Mouse (Mus musculus): Measurements from ENCODE around the gene 4930590J08Rik. TPM values are rescaled to one million over a fixed set of nuclear protein-coding genes. Genes with fewer than 3 reads are reported as not detected.
A peak's percentile ranks its signal among the peaks of the same experiment; 100 is the strongest.

Gene 4930590J08Rik
- polyA plus RNA-seq, 1 experiment from 2014 or later, result 0.29 TPM

GRCm38 (mm10) chr6:91966006-91966405 is 63.4 kb downstream of the 4930590J08Rik start:
- ATAC-seq (ENCODE audit: borderline replicate concordance, extremely low read depth, low FRiP score, low TSS enrichment), result no peak
- no peak overlapping the region for H3K4me2 ChIP-seq
- no peaks in the 10 kb centered on the region for H3K9me3 ChIP-seq
- no peak overlapping the region for H3K9ac ChIP-seq
- H3K27ac ChIP-seq, result no peak overlapping the region
- H3K4me3 ChIP-seq, result no peak overlapping the region
- H3K36me3 ChIP-seq, result no peaks in the 10 kb centered on the region
- WGBS, result 48% methylated on average over 6 of the region's 6 CpGs
- peaks cover 10% of the 10 kb centered on the region for H3K4me1 ChIP-seq
- H3K27me3 ChIP-seq, result no peaks in the 10 kb centered on the region

- 30% methylated on average over 9 of the region's 9 CpGs for WGBS
- H3K27me3 ChIP-seq, result 0 out of 2 replicates have a peak, but pooled peaks cover 5% of the 10 kb centered on the region
- H3K4me3 ChIP-seq, result no peak overlapping the region
- no peak overlapping the region for H3K9ac ChIP-seq
- H3K9me3 ChIP-seq, result no peaks in the 10 kb centered on the region
- ATAC-seq (ENCODE audit: borderline replicate concordance, extremely low read depth, low FRiP score, low TSS enrichment), result peak; percentile 84
- H3K27ac ChIP-seq, result peak overlapping the region; percentile 67
- H3K4me1 ChIP-seq, result peaks cover 16% of the 10 kb centered on the region; the same call in 1 of the 2 replicates
- H3K36me3 ChIP-seq, result no peaks in the 10 kb centered on the region
- H3K4me2 ChIP-seq, result no peak overlapping the region
These were observed 69.6 kb downstream of the 4930590J08Rik start for GRCm38 (mm10) chr6:91972201-91972646.

- Histone ChIP-seq H3K4me2 (no peak overlapping the region), H3K27ac (0 out of 2 replicates have a peak overlapping the region, but pooled peaks have one; percentile 29), H3K4me3 (no peak overlapping the region), H3K4me1 (peaks cover 18% of the 10 kb centered on the region), H3K9ac (no peak overlapping the region), H3K9me3 (no peaks in the 10 kb centered on the region), H3K27me3 (peaks cover 13% of the 10 kb centered on the region), H3K36me3 (no peaks in the 10 kb centered on the region)
- no peak for ATAC-seq (ENCODE audit: borderline replicate concordance, extremely low read depth, low FRiP score, low TSS enrichment)
- 57% methylated on average over 6 of the region's 6 CpGs for WGBS
These were observed 71.4 kb downstream of the 4930590J08Rik start for GRCm38 (mm10) chr6:91973972-91974371.

- Histone ChIP-seq H3K36me3 (no peaks in the 10 kb centered on the region), H3K4me2 (peak within 1 kb of the TSS; percentile 97), H3K9me3 (no peaks in the 10 kb centered on the region), H3K27me3 (peaks cover 33% of the 10 kb centered on the region), H3K4me1 (peaks cover 9% of the 10 kb centered on the region; the same call in 1 of the 2 replicates), H3K9ac (peak within 1 kb of the TSS; percentile 59), H3K4me3 (peak within 1 kb of the TSS; percentile 62), H3K27ac (peak within 1 kb of the TSS; percentile 54)
- under 1% methylated on average over 44 of the region's 62 CpGs for WGBS
- ATAC-seq (ENCODE audit: borderline replicate concordance, extremely low read depth, low FRiP score, low TSS enrichment), result peak; percentile 82
These were observed 76.0 kb downstream of the 4930590J08Rik start, which contains the start of gene Fgd5 for GRCm38 (mm10) chr6:91978371-91979300. Gene Fgd5 (plus strand): TSS chr6:91978878.

GRCm38 (mm10) chr6:91979301-91979996 is 76.8 kb downstream of the 4930590J08Rik start:
- peak overlapping the region; percentile 59 for H3K9ac ChIP-seq
- H3K27me3 ChIP-seq, result peaks cover 33% of the 10 kb centered on the region
- 9% methylated on average over 23 of the region's 23 CpGs for WGBS
- H3K27ac ChIP-seq, result peak overlapping the region; percentile 54; the same call in 1 of the 2 replicates
- peaks cover 6% of the 10 kb centered on the region; the same call in 1 of the 2 replicates for H3K4me1 ChIP-seq
- peak overlapping the region; percentile 97 for H3K4me2 ChIP-seq
- no peaks in the 10 kb centered on the region for H3K9me3 ChIP-seq
- ATAC-seq (ENCODE audit: borderline replicate concordance, extremely low read depth, low FRiP score, low TSS enrichment), result no peak
- no peaks in the 10 kb centered on the region for H3K36me3 ChIP-seq
- H3K4me3 ChIP-seq, result peak overlapping the region; percentile 62

GRCm38 (mm10) chr6:91980011-91980410 is 77.4 kb downstream of the 4930590J08Rik start:
- H3K27ac ChIP-seq, result no peak overlapping the region
- no peak for ATAC-seq (ENCODE audit: borderline replicate concordance, extremely low read depth, low FRiP score, low TSS enrichment)
- no peaks in the 10 kb centered on the region for H3K9me3 ChIP-seq
- H3K4me2 ChIP-seq, result peak overlapping the region; percentile 97
- H3K4me3 ChIP-seq, result peak overlapping the region; percentile 62
- WGBS, result 54% methylated on average over 3 of the region's 3 CpGs
- H3K27me3 ChIP-seq, result peaks cover 33% of the 10 kb centered on the region
- H3K4me1 ChIP-seq, result peaks cover 6% of the 10 kb centered on the region; the same call in 1 of the 2 replicates
- peak overlapping the region; percentile 6; the same call in 1 of the 2 replicates for H3K9ac ChIP-seq
- no peaks in the 10 kb centered on the region for H3K36me3 ChIP-seq

GRCm38 (mm10) chr6:91990101-91990500 is 87.5 kb downstream of the 4930590J08Rik start:
- WGBS, result 79% methylated on average over 8 of the region's 8 CpGs
- no peak overlapping the region for H3K4me3 ChIP-seq
- no peaks in the 10 kb centered on the region for H3K9me3 ChIP-seq
- H3K9ac ChIP-seq, result no peak overlapping the region
- H3K27me3 ChIP-seq, result no peaks in the 10 kb centered on the region
- H3K27ac ChIP-seq, result no peak overlapping the region
- no peaks in the 10 kb centered on the region for H3K4me1 ChIP-seq
- H3K36me3 ChIP-seq, result no peaks in the 10 kb centered on the region
- no peak for ATAC-seq (ENCODE audit: borderline replicate concordance, extremely low read depth, low FRiP score, low TSS enrichment)
- no peak overlapping the region for H3K4me2 ChIP-seq

- H3K4me2 ChIP-seq, result no peak overlapping the region
- no peak overlapping the region for H3K9ac ChIP-seq
- H3K36me3 ChIP-seq, result no peaks in the 10 kb centered on the region
- H3K4me3 ChIP-seq, result no peak overlapping the region
- 59% methylated on average over 2 of the region's 2 CpGs for WGBS
- ATAC-seq (ENCODE audit: borderline replicate concordance, extremely low read depth, low FRiP score, low TSS enrichment), result no peak
- no peak overlapping the region for H3K27ac ChIP-seq
- H3K9me3 ChIP-seq, result no peaks in the 10 kb centered on the region
- H3K4me1 ChIP-seq, result no peaks in the 10 kb centered on the region
- no peaks in the 10 kb centered on the region for H3K27me3 ChIP-seq
These were observed 90.2 kb downstream of the 4930590J08Rik start for GRCm38 (mm10) chr6:91992823-91993222.

GRCm38 (mm10) chr6:91993795-91994505 is 91.3 kb downstream of the 4930590J08Rik start:
- H3K27me3 ChIP-seq, result no peaks in the 10 kb centered on the region
- no peaks in the 10 kb centered on the region for H3K9me3 ChIP-seq
- H3K9ac ChIP-seq, result no peak overlapping the region
- no peaks in the 10 kb centered on the region for H3K36me3 ChIP-seq
- no peak for ATAC-seq (ENCODE audit: borderline replicate concordance, extremely low read depth, low FRiP score, low TSS enrichment)
- no peaks in the 10 kb centered on the region for H3K4me1 ChIP-seq
- no peak overlapping the region for H3K4me3 ChIP-seq
- WGBS, result 59% methylated on average over 8 of the region's 8 CpGs
- no peak overlapping the region for H3K4me2 ChIP-seq
- H3K27ac ChIP-seq, result no peak overlapping the region

GRCm38 (mm10) chr6:91996072-91996471 is 93.5 kb downstream of the 4930590J08Rik start:
- no peaks in the 10 kb centered on the region for H3K27me3 ChIP-seq
- no peak overlapping the region for H3K4me3 ChIP-seq
- ATAC-seq (ENCODE audit: borderline replicate concordance, extremely low read depth, low FRiP score, low TSS enrichment), result no peak
- H3K9me3 ChIP-seq, result no peaks in the 10 kb centered on the region
- no peaks in the 10 kb centered on the region for H3K4me1 ChIP-seq
- H3K27ac ChIP-seq, result no peak overlapping the region
- no peaks in the 10 kb centered on the region for H3K36me3 ChIP-seq
- 80% methylated on average over 8 of the region's 8 CpGs for WGBS
- H3K9ac ChIP-seq, result no peak overlapping the region
- no peak overlapping the region for H3K4me2 ChIP-seq

All from lung, embryonic 15.5 days (tissue).